Mouse (Mus musculus) spleen, adult 2 months (tissue): ENCODE measurements around the gene Gm8947.

ENCODE experiments used
- CTCF ChIP-seq: fragments of 200-500 bp; IDR thresholded peaks from 2 replicates; pipeline ENCODE4 v1.5.1; 2011; ENCODE audit warnings: mild to moderate bottlenecking, inconsistent platforms; ENCODE audit not compliant: insufficient read depth, insufficient read length, insufficient replicate concordance; ENCODE audit errors: extremely low read depth
- POLR2A ChIP-seq: fragments of 200-500 bp; IDR thresholded peaks from 2 replicates; pipeline ENCODE4 v1.6.1; 2011; ENCODE audit warnings: low read depth, low read length, inconsistent platforms

DNA sequence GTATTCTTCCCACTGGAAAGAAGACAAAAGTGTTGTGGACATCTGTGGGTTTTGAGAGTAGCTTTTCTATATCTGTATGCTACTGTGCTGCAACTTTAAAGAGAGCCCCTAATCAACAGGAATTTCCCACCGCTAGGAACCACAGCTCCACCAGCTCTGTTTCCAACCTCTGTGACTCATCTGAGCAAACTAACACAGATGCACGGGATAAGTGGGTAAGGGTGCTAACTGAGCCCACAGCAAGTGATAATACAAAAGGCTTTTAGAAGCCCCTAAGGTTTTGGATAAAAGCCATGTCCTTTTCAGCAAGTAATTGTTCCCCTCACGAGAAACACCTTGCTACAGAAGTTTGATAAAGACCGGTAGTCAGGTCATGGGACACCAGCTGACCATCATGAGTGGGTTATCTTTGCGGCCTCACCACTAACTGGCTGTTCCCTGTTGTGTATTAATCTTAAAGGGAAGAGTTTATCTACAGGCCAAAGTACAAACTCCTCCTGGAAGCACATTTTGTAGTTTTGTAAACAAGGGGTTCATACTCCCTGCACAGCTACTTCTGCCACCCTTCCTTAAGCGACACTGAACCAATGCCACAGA, 39.0 kb upstream of the Gm8947 start:
- TF ChIP-seq CTCF = no peak
- no peak for TF ChIP-seq POLR2A
